Mouse (Mus musculus): ENCODE results near the gene Adk.

- no peak for TF ChIP-seq CTCF (IDR thresholded peaks at IDR 0.05; ENCODE audit: low read depth)
- TF ChIP-seq EP300 (IDR thresholded peaks at IDR 0.05; ENCODE audit: low read depth) = no peak
These were observed 49.2 kb downstream of the Adk start for GRCm38 (mm10) chr14:21101562-21101961.

All from liver, embryonic 14.5 days (tissue).